Mouse (Mus musculus): ENCODE data around the gene Ptpn7. TPM values are rescaled to one million over a fixed set of nuclear protein-coding genes. Genes with fewer than 3 reads are reported as not detected.

The Ptpn7 gene
- 219 and 275 TPM in 2 replicates for polyA plus RNA-seq (2012; rRNA removed)

DNA sequence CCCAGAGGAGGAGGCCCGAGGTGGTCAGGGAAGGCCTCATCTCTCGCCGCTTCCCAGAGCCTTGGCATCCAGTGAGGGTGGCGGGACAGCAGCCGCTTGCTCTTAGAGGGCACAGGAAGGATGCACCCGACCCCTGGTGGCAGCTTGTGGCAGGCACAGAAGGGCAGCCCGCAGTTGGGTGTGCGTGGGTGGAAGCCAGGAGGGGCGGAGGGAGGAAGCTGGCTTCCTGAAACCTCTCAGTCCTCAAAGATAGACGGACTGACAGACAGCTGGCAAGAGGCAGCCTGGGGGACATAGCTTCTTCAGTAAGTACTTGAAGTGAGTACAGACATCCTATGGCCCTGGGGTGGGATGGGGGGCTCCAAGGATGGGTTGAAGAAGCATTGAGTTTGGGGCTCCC, at the start of gene Ptpn7:
Gene Ptpn7, plus strand, starts transcription at position 228 of the 400 bp plus-strand sequence.
- Histone ChIP-seq H3K4me1 (replicated peaks; ENCODE audit: control insufficient read depth, insufficient read depth, low read length) (peaks cover 67% of the 10 kb centered on the region), H3K4me3 (ENCODE audit: control insufficient read depth, insufficient read depth, low read length) (peak within 1 kb of the TSS; percentile 65), H3K36me3 (ENCODE audit: control insufficient read depth, insufficient read depth, low read length) (peaks cover 27% of the 10 kb centered on the region), H3K27me3 (ENCODE audit: control insufficient read depth, insufficient read depth, low read length) (no peaks in the 10 kb centered on the region), H3K27ac (ENCODE audit: control insufficient read depth, insufficient read depth, low read length) (peak within 1 kb of the TSS; percentile 94)
- WGBS, result under 1% methylated on average over 10 of the region's 10 CpGs
- TF ChIP-seq CTCF (IDR thresholded peaks at IDR 0.05; ENCODE audit: borderline replicate concordance, control insufficient read depth, extremely low read depth, insufficient read depth, low read length, poor library complexity) (peak; percentile 91), POLR2A (IDR thresholded peaks at IDR 0.05; ENCODE audit: control insufficient read depth, extremely low read depth, insufficient read depth, low read length, poor library complexity) (peak; percentile 63; the same call in 1 of the 2 replicates)
- peak; percentile 97 for DNase-seq

DNA sequence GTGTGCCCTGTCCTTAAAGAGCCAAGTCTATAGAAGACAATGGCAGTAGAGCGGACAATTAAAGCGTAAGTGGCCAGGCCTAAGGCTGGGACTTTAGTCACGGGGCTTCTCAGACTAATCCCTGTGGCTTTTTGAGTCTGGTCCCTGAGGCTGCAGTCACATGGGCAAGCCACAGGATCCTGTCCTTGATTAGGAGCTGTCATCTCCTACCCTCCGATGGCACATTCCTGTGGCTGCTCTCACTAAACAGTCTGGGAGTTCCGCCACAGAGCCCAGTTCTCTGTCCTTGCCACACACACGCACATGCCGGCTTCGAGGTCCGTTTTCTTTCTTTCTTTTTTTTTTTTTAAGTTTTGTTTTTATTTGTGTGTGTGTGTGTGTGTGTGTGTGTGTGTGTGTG, 49.0 kb upstream of the Ptpn7 start:
- no peak for TF ChIP-seq POLR2A (IDR thresholded peaks at IDR 0.05; ENCODE audit: control insufficient read depth, extremely low read depth, insufficient read depth, low read length, poor library complexity)
- TF ChIP-seq CTCF (IDR thresholded peaks at IDR 0.05; ENCODE audit: borderline replicate concordance, control insufficient read depth, extremely low read depth, insufficient read depth, low read length, poor library complexity), result no peak
- H3K36me3 ChIP-seq (ENCODE audit: control insufficient read depth, insufficient read depth, low read length), result no peaks in the 10 kb centered on the region
- no peak overlapping the region for H3K4me3 ChIP-seq (ENCODE audit: control insufficient read depth, insufficient read depth, low read length)
- WGBS, result 95% methylated on average over 9 of the region's 9 CpGs
- no peak for DNase-seq
- no peak overlapping the region for H3K27ac ChIP-seq (ENCODE audit: control insufficient read depth, insufficient read depth, low read length)
- no peaks in the 10 kb centered on the region for H3K27me3 ChIP-seq (ENCODE audit: control insufficient read depth, insufficient read depth, low read length)
- H3K4me1 ChIP-seq (replicated peaks; ENCODE audit: control insufficient read depth, insufficient read depth, low read length), result peaks cover 18% of the 10 kb centered on the region

DNA sequence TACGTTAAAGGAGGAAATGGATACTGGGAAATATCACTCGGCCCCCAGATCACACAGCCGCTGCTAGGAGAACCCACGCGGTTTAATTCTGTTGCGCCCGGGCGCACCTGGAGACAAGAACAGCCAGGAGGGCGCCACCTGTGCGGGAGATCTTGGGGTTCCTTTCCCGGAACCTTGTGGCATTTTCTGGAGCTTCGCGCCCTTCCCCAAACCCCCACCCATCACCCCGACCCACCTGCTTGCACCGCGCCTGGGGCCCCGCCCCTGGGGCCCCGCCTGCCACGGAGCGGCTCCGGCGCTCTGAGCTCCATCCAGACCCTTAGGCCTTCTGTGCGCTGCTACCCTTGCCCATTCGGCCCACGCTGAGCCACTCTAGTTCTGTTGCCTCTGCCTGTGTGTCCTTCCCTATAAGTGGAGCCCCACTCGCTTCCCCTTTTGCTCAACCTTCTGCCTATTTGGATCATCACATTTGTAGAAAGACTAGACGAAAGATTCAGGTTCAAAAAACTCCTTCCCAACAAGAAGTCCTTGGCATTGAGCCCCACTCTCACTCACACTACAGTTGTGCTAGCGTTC, 47.1 kb upstream of the Ptpn7 start:
- no peaks in the 10 kb centered on the region for H3K36me3 ChIP-seq (ENCODE audit: control insufficient read depth, insufficient read depth, low read length)
- peaks cover 18% of the 10 kb centered on the region for H3K4me1 ChIP-seq (replicated peaks; ENCODE audit: control insufficient read depth, insufficient read depth, low read length)
- no peak overlapping the region for H3K27ac ChIP-seq (ENCODE audit: control insufficient read depth, insufficient read depth, low read length)
- 8% methylated on average over 28 of the region's 28 CpGs for WGBS
- peak; percentile 45 for DNase-seq
- no peaks in the 10 kb centered on the region for H3K27me3 ChIP-seq (ENCODE audit: control insufficient read depth, insufficient read depth, low read length)
- TF ChIP-seq POLR2A (IDR thresholded peaks at IDR 0.05; ENCODE audit: control insufficient read depth, extremely low read depth, insufficient read depth, low read length, poor library complexity) (no peak), CTCF (IDR thresholded peaks at IDR 0.05; ENCODE audit: borderline replicate concordance, control insufficient read depth, extremely low read depth, insufficient read depth, low read length, poor library complexity) (no peak)
- no peak overlapping the region for H3K4me3 ChIP-seq (ENCODE audit: control insufficient read depth, insufficient read depth, low read length)

DNA sequence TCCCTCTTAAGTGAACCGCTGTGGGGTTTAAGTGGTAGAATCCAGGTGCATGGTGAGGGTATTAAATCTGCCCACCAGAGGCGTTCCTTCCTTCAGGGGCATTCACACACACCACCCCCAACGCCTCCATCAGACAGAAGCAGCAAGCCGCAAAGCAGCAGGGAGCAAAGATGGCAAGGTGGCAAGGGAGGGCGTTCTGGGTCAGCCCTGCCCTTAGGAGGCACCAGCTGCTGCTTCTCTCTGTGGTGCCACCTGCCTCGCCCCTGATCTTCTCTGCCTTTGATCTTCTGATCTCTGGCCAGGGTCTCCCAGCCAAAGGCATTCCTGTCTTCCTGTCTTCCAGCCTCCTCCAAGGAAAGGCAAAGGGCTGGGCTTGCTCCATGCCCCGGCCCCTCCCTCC, 46.5 kb upstream of the Ptpn7 start:
- H3K36me3 ChIP-seq (ENCODE audit: control insufficient read depth, insufficient read depth, low read length), result no peaks in the 10 kb centered on the region
- peak; percentile 36 for DNase-seq
- WGBS, result 19% methylated on average over 7 of the region's 7 CpGs
- TF ChIP-seq POLR2A (IDR thresholded peaks at IDR 0.05; ENCODE audit: control insufficient read depth, extremely low read depth, insufficient read depth, low read length, poor library complexity), result no peak
- TF ChIP-seq CTCF (IDR thresholded peaks at IDR 0.05; ENCODE audit: borderline replicate concordance, control insufficient read depth, extremely low read depth, insufficient read depth, low read length, poor library complexity), result no peak
- H3K4me3 ChIP-seq (ENCODE audit: control insufficient read depth, insufficient read depth, low read length), result no peak overlapping the region
- H3K4me1 ChIP-seq (replicated peaks; ENCODE audit: control insufficient read depth, insufficient read depth, low read length), result peaks cover 18% of the 10 kb centered on the region
- H3K27me3 ChIP-seq (ENCODE audit: control insufficient read depth, insufficient read depth, low read length), result no peaks in the 10 kb centered on the region
- H3K27ac ChIP-seq (ENCODE audit: control insufficient read depth, insufficient read depth, low read length), result no peak overlapping the region

DNA sequence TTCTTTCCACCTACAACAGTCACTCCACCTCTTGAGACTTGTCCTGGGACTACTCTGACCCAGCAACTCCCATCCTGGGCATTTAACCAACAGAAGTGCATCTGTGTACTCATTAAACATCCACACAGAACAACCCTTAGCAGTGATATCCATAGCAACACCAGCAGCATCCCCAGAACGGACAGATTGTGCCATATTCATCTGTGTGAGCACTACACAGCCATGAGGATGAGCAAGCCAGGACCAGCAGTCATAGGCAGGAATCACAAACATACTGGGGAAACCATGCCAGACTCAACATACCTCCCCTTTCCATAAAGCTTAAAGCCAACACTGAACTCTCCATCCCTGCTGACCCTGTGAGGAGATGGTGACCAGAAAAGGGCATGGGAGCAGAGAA, 45.1 kb upstream of the Ptpn7 start:
- no peak for TF ChIP-seq POLR2A (IDR thresholded peaks at IDR 0.05; ENCODE audit: control insufficient read depth, extremely low read depth, insufficient read depth, low read length, poor library complexity)
- H3K4me3 ChIP-seq (ENCODE audit: control insufficient read depth, insufficient read depth, low read length), result no peak overlapping the region
- 97% methylated on average over 1 of the region's 1 CpGs for WGBS
- no peak overlapping the region for H3K27ac ChIP-seq (ENCODE audit: control insufficient read depth, insufficient read depth, low read length)
- H3K27me3 ChIP-seq (ENCODE audit: control insufficient read depth, insufficient read depth, low read length), result no peaks in the 10 kb centered on the region
- DNase-seq, result no peak
- no peaks in the 10 kb centered on the region for H3K36me3 ChIP-seq (ENCODE audit: control insufficient read depth, insufficient read depth, low read length)
- H3K4me1 ChIP-seq (replicated peaks; ENCODE audit: control insufficient read depth, insufficient read depth, low read length), result peaks cover 18% of the 10 kb centered on the region

DNA sequence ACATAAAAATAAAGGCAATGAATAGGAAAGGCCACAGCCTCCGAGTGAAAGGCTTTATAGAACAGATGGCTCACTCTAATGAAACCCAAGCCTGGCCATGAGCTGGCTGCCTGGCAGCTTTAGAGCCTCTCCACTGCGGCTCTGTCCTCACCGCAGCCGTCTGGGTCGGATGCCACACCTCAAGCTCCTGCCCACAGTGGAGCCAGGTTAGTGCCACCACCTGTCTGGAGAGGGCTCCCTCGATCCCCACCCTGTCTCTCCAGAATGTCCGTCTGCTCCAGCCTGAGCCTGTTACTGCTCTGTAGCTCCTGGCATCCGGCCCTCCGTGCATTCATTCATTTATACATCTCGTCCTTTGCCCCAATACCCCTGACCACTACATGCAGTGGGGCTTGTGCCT, 42.9 kb upstream of the Ptpn7 start:
- DNase-seq, result no peak
- 91% methylated on average over 10 of the region's 10 CpGs for WGBS

DNA sequence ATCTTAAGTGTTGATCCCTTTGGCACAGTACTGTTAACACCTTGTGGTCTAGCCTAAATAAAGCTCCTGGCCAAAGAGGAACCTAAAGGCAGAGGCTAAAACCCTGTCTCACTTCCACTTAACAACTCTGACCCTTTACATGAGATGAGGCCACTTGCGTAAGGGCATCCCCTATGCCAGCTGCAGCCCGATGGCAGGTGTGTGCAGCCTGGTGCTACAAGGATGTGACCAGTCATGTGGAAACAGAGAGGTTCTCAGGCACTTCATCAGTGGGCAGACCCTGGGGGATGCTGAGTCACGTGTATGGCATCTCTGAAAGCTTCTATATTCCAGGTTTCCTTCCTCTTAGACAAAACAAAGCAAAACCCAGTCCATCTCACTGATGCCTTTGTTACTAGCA, 41.6 kb upstream of the Ptpn7 start:
- 35% methylated on average over 3 of the region's 3 CpGs for WGBS
- Histone ChIP-seq H3K36me3 (ENCODE audit: control insufficient read depth, insufficient read depth, low read length) (no peaks in the 10 kb centered on the region), H3K4me3 (ENCODE audit: control insufficient read depth, insufficient read depth, low read length) (no peak overlapping the region), H3K4me1 (replicated peaks; ENCODE audit: control insufficient read depth, insufficient read depth, low read length) (peaks cover 9% of the 10 kb centered on the region), H3K27ac (ENCODE audit: control insufficient read depth, insufficient read depth, low read length) (no peak overlapping the region), H3K27me3 (ENCODE audit: control insufficient read depth, insufficient read depth, low read length) (no peaks in the 10 kb centered on the region)
- DNase-seq, result no peak
- no peak for TF ChIP-seq CTCF (IDR thresholded peaks at IDR 0.05; ENCODE audit: borderline replicate concordance, control insufficient read depth, extremely low read depth, insufficient read depth, low read length, poor library complexity)
- TF ChIP-seq POLR2A (IDR thresholded peaks at IDR 0.05; ENCODE audit: control insufficient read depth, extremely low read depth, insufficient read depth, low read length, poor library complexity), result no peak

More for the DNA sequence above, 42.9 kb upstream of the Ptpn7 start:
- Histone ChIP-seq H3K4me3 (ENCODE audit: control insufficient read depth, insufficient read depth, low read length) (no peak overlapping the region), H3K27ac (ENCODE audit: control insufficient read depth, insufficient read depth, low read length) (no peak overlapping the region), H3K36me3 (ENCODE audit: control insufficient read depth, insufficient read depth, low read length) (no peaks in the 10 kb centered on the region), H3K4me1 (replicated peaks; ENCODE audit: control insufficient read depth, insufficient read depth, low read length) (peaks cover 18% of the 10 kb centered on the region), H3K27me3 (ENCODE audit: control insufficient read depth, insufficient read depth, low read length) (no peaks in the 10 kb centered on the region)
- no peak for TF ChIP-seq POLR2A (IDR thresholded peaks at IDR 0.05; ENCODE audit: control insufficient read depth, extremely low read depth, insufficient read depth, low read length, poor library complexity)
- no peak for TF ChIP-seq CTCF (IDR thresholded peaks at IDR 0.05; ENCODE audit: borderline replicate concordance, control insufficient read depth, extremely low read depth, insufficient read depth, low read length, poor library complexity)
